Mouse (Mus musculus) brain, embryonic 18.5 days (tissue): Measurements from ENCODE around the gene Emilin2.
"Not testable (repeated sequence)": the region's sequence is repeated elsewhere in the genome, so short reads cannot be mapped to it uniquely, and the experiment has no call there.

ENCODE experiments used
- DNase-seq: peaks from one replicate; pipeline ENCODE4 v3.0.0-alpha.2; 2012; ENCODE audit warnings: low read depth, low spot score

The Emilin2 gene

GRCm38 (mm10) chr17:71311340-71312171, at the start of gene Emilin2:
Emilin2 (minus strand) TSS chr17:71311978.
- no peak for DNase-seq

- DNase-seq, result no peak
Observed at GRCm38 (mm10) chr17:71355526-71355925, 43.7 kb upstream of the Emilin2 start.

- no peak for DNase-seq
Observed at GRCm38 (mm10) chr17:71354205-71354604, 42.4 kb upstream of the Emilin2 start.

GRCm38 (mm10) chr17:71348188-71348587, 36.4 kb upstream of the Emilin2 start:
- no peak for DNase-seq

- no peak for DNase-seq
Observed at GRCm38 (mm10) chr17:71342006-71342405, 30.2 kb upstream of the Emilin2 start.

- DNase-seq, result no peak
Observed at GRCm38 (mm10) chr17:71338627-71339026, 26.8 kb upstream of the Emilin2 start.

- no peak for DNase-seq
Observed at GRCm38 (mm10) chr17:71337546-71337945, 25.8 kb upstream of the Emilin2 start.

GRCm38 (mm10) chr17:71336421-71336820, 24.6 kb upstream of the Emilin2 start:
- no peak for DNase-seq

- no peak for DNase-seq
Observed at GRCm38 (mm10) chr17:71332298-71332697, 20.5 kb upstream of the Emilin2 start.

- DNase-seq, result not testable (repeated sequence)
Observed at GRCm38 (mm10) chr17:71320731-71321130, 9.0 kb upstream of the Emilin2 start.

- DNase-seq, result no peak
Observed at GRCm38 (mm10) chr17:71319361-71319760, 7.6 kb upstream of the Emilin2 start.

- DNase-seq, result no peak
Observed at GRCm38 (mm10) chr17:71317571-71317970, 5.8 kb upstream of the Emilin2 start.

GRCm38 (mm10) chr17:71314315-71314714, 2.5 kb upstream of the Emilin2 start:
- no peak for DNase-seq

- DNase-seq, result no peak
Observed at GRCm38 (mm10) chr17:71310486-71311339, 1.1 kb downstream of the Emilin2 start.

GRCm38 (mm10) chr17:71309711-71310485, 1.9 kb downstream of the Emilin2 start:
- DNase-seq, result no peak

GRCm38 (mm10) chr17:71309141-71309540, 2.6 kb downstream of the Emilin2 start:
- DNase-seq, result no peak

- DNase-seq, result no peak
Observed at GRCm38 (mm10) chr17:71308296-71308695, 3.5 kb downstream of the Emilin2 start.

GRCm38 (mm10) chr17:71307251-71307790, 4.5 kb downstream of the Emilin2 start:
- DNase-seq, result no peak

GRCm38 (mm10) chr17:71306716-71307115, 5.1 kb downstream of the Emilin2 start:
- no peak for DNase-seq

GRCm38 (mm10) chr17:71306091-71306490, 5.7 kb downstream of the Emilin2 start:
- no peak for DNase-seq

GRCm38 (mm10) chr17:71303444-71303843, 8.3 kb downstream of the Emilin2 start:
- DNase-seq, result no peak
